Mouse (Mus musculus) ES-E14 (cell line): ENCODE measurements around the gene Fndc3b.

Experiments used
- CHD2 ChIP-seq: IDR thresholded peaks from 2 replicates; pipeline ENCODE4 v1.6.1; 2014; ENCODE audit warnings: mild to moderate bottlenecking, low read depth, low read length, inconsistent platforms
- HCFC1 ChIP-seq: IDR thresholded peaks from 2 replicates; pipeline ENCODE4 v1.6.1; 2012; ENCODE audit warnings: low read length, inconsistent platforms, borderline replicate concordance; ENCODE audit not compliant: insufficient read depth
- MAFK ChIP-seq: IDR thresholded peaks from 2 replicates; pipeline ENCODE4 v1.6.1; 2014; ENCODE audit warnings: mild to moderate bottlenecking, low read depth, low read length, inconsistent platforms; ENCODE audit not compliant: insufficient read depth
- ZC3H11A ChIP-seq: IDR thresholded peaks from 2 replicates; pipeline ENCODE4 v1.6.1; 2012; ENCODE audit warnings: low read depth, mild to moderate bottlenecking, inconsistent platforms, low read length, borderline replicate concordance
- ZNF384 ChIP-seq: IDR thresholded peaks from 2 replicates; pipeline ENCODE4 v1.6.1; 2012; ENCODE audit warnings: low read depth, low read length, inconsistent platforms

- TF ChIP-seq CHD2 (no peak), HCFC1 (no peak), MAFK (no peak), ZC3H11A (no peak), ZNF384 (no peak)
Observed at GRCm38 (mm10) chr3:27555401-27555940, 155.6 kb downstream of the Fndc3b start.
